Mouse (Mus musculus): ENCODE data around the gene Cdk6.

- TF ChIP-seq CTCF (conservative IDR thresholded peaks at IDR 0.05 in 1 of 2, IDR thresholded peaks at IDR 0.05 in 1 of 2; ENCODE audit: low read depth in 2 of 2, low read length in 2 of 2) (no peak), ZC3H11A (IDR thresholded peaks at IDR 0.05; ENCODE audit: low read depth, low read length) (no peak), POLR2A (IDR thresholded peaks at IDR 0.05; ENCODE audit: low read depth, low read length) (no peak), CHD2 (IDR thresholded peaks at IDR 0.05; ENCODE audit: low read length) (no peak), TCF12 (IDR thresholded peaks at IDR 0.05; ENCODE audit: low read depth, low read length) (no peak), EP300 (IDR thresholded peaks at IDR 0.05; ENCODE audit: low read length) (no peak)
Observed at GRCm38 (mm10) chr5:3380692-3381233, 39.5 kb downstream of the Cdk6 start.

Measured in CH12.LX (cell line).